Comparison of ENCODE assay signal across 13 mouse cellular contexts in genomic region chr1:39343242-39343641, GRCm38 (mm10).
"Had no signal": no experiment of that assay in that cellular context is flagged by ENCODE, and none has a peak within 500 bp of the region (broad histone marks: within the 10 kb centered on the region; RNA-seq: fewer than 3 reads in every experiment).

No protein-coding gene starts in this region.

- H3K27me3 ChIP-seq: neural tube, embryonic 12.5 days had no signal

- H3K9me3 ChIP-seq: limb, embryonic 10.5 days; liver, embryonic 15.5 days; midbrain, embryonic 12.5 days; neural tube, embryonic 12.5 days had no signal

- H3K4me2 ChIP-seq: liver, embryonic 11.5 days; liver, embryonic 15.5 days; midbrain, embryonic 12.5 days; neural tube, embryonic 12.5 days had no signal

- H3K36me3 ChIP-seq: limb, embryonic 10.5 days; liver, embryonic 15.5 days; midbrain, embryonic 12.5 days; neural tube, embryonic 12.5 days had no signal

- H3K27ac ChIP-seq: limb, embryonic 10.5 days; liver, embryonic 15.5 days; macrophage; midbrain, embryonic 12.5 days; neural tube, embryonic 12.5 days had no signal

- H3K9ac ChIP-seq: liver, embryonic 15.5 days; midbrain, embryonic 12.5 days; neural tube, embryonic 12.5 days had no signal

- H3K4me3 ChIP-seq: limb, embryonic 10.5 days; liver, embryonic 15.5 days; megakaryocyte, embryonic 14.5 days; midbrain, embryonic 12.5 days; neural tube, embryonic 12.5 days had no signal

- H3K4me1 ChIP-seq: limb, embryonic 10.5 days; liver, embryonic 15.5 days; midbrain, embryonic 12.5 days; neural tube, embryonic 12.5 days had no signal

- DNase-seq: kidney, adult 8-10 months; kidney, postnatal 36 days; lung, adult 2 months; lung, postnatal 10 days; thymus, adult 18-20 months; thymus, postnatal 14 days had no signal
